In the genomic region with DNA sequence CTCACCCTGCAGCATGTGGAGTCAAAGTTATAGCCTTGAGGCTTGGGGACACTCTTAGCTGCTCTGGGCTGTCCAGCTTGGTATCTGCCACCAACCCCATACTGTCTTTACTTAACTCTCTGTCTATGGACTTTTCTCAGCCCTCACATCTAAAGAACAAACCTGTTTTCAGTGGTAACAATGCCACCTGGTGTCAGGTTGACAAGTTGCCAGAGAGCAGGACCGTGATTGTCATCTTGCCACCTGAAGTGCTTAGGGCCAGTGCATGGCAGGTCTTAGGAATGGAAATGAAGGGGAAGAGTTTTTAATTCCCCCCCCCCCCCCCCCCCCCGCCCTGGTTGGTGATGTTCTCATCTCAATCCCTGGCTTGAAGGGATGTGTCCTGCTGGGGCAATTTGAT, we compare ENCODE assay signal across 9 mouse cellular contexts.
DNase-seq lines count a peak whose midpoint lies in the region; ATAC-seq and TF ChIP-seq lines count a peak whose summit lies in the region.
"Had no signal": no experiment of that assay in that cellular context is flagged by ENCODE, and none has a peak within 500 bp of the region (broad histone marks: within the 10 kb centered on the region; RNA-seq: fewer than 3 reads in every experiment).

No protein-coding gene starts in this region.

- no peak for TF ChIP-seq EP300 in CH12.LX (IDR thresholded peaks at IDR 0.05; ENCODE audit: low read length)

- in situ Hi-C loops in CH12.LX (cut with MboI; ENCODE audit: low pct_ligation_motif_present, low pct_unique_long_range_greater_than_20kb, low sequenced_read_pairs), result no loop called here

- dilution Hi-C loops in CH12.LX (cut with MboI; ENCODE audit: extremely low pct_ligation_motif_present, extremely low pct_unique_long_range_greater_than_20kb, low sequenced_read_pairs), result no loop called here

- H3K9ac ChIP-seq in intestine, embryonic 16.5 days (ENCODE audit: low read depth, low read length), result no peak overlapping the region
- no peak overlapping the region for H3K9ac ChIP-seq in intestine, embryonic 15.5 days
- H3K9ac ChIP-seq in CH12.LX (ENCODE audit: insufficient read depth, low read depth), result no peak overlapping the region
- H3K9ac ChIP-seq in hindbrain, embryonic 14.5 days, result no peak overlapping the region
- H3K9ac ChIP-seq in midbrain, embryonic 16.5 days (ENCODE audit: low read depth, low read length), result no peak overlapping the region
- H3K9ac ChIP-seq: liver, embryonic 13.5 days had no signal

- no peaks in the 10 kb centered on the region for H3K27me3 ChIP-seq in intestine, embryonic 16.5 days (replicated peaks; ENCODE audit: control insufficient read depth, insufficient read depth, low read length)
- H3K27me3 ChIP-seq in intestine, embryonic 15.5 days (replicated peaks), result no peaks in the 10 kb centered on the region
- no peaks in the 10 kb centered on the region for H3K27me3 ChIP-seq in CH12.LX (replicated peaks)
- H3K27me3 ChIP-seq in hindbrain, embryonic 14.5 days (ENCODE audit: control insufficient read depth, insufficient read depth, low read length), result no peaks in the 10 kb centered on the region
- no peaks in the 10 kb centered on the region for H3K27me3 ChIP-seq in midbrain, embryonic 16.5 days (ENCODE audit: control insufficient read depth, insufficient read depth, low read depth, low read length)
- H3K27me3 ChIP-seq: liver, embryonic 13.5 days had no signal

- H3K9me3 ChIP-seq in intestine, embryonic 16.5 days (ENCODE audit: control insufficient read depth, low read length), result no peaks in the 10 kb centered on the region
- H3K9me3 ChIP-seq in intestine, embryonic 15.5 days, result no peaks in the 10 kb centered on the region
- no peaks in the 10 kb centered on the region for H3K9me3 ChIP-seq in CH12.LX (replicated peaks; ENCODE audit: low read length)
- H3K9me3 ChIP-seq in hindbrain, embryonic 14.5 days (ENCODE audit: control insufficient read depth, low read length), result no peaks in the 10 kb centered on the region
- no peaks in the 10 kb centered on the region for H3K9me3 ChIP-seq in midbrain, embryonic 16.5 days (replicated peaks; ENCODE audit: control insufficient read depth, low read length, poor library complexity, severe bottlenecking)
- H3K9me3 ChIP-seq: liver, embryonic 13.5 days had no signal

- no peaks in the 10 kb centered on the region for H3K79me2 ChIP-seq in CH12.LX (replicated peaks; ENCODE audit: control insufficient read depth, extremely low read depth, insufficient read depth, poor library complexity, severe bottlenecking)

- TF ChIP-seq CTCF in CH12.LX (conservative IDR thresholded peaks at IDR 0.05 in 1 of 2, IDR thresholded peaks at IDR 0.05 in 1 of 2; ENCODE audit: low read depth in 2 of 2, low read length in 2 of 2), result peak in 1 of 2 experiments; percentile 91; a peak in 2 of 4 replicates

- ATAC-seq in intestine, embryonic 16.5 days, result 0 out of 2 replicates have a peak, but pooled peaks have one; percentile 46
- no peak for ATAC-seq in intestine, embryonic 15.5 days
- ATAC-seq in hindbrain, embryonic 14.5 days (ENCODE audit: low FRiP score), result peak; percentile 14; the same call in 1 of the 2 replicates
- peak; percentile 38; the same call in 1 of the 2 replicates for ATAC-seq in midbrain, embryonic 16.5 days

- H3K27ac ChIP-seq in intestine, embryonic 16.5 days (ENCODE audit: low read length), result no peak overlapping the region
- H3K27ac ChIP-seq in intestine, embryonic 15.5 days, result no peak overlapping the region
- no peak overlapping the region for H3K27ac ChIP-seq in CH12.LX (ENCODE audit: insufficient read depth, low read depth)
- no peak overlapping the region for H3K27ac ChIP-seq in hindbrain, embryonic 14.5 days
- H3K27ac ChIP-seq in midbrain, embryonic 16.5 days (ENCODE audit: low read length), result no peak overlapping the region
- H3K27ac ChIP-seq: liver, embryonic 13.5 days had no signal

- no peak overlapping the region for H3K4me2 ChIP-seq in intestine, embryonic 16.5 days (ENCODE audit: low read depth, low read length)
- no peak overlapping the region for H3K4me2 ChIP-seq in intestine, embryonic 15.5 days (replicated peaks)
- H3K4me2 ChIP-seq in CH12.LX (ENCODE audit: insufficient read depth, low read depth, poor library complexity, severe bottlenecking), result no peak overlapping the region
- no peak overlapping the region for H3K4me2 ChIP-seq in hindbrain, embryonic 14.5 days (replicated peaks)
- no peak overlapping the region for H3K4me2 ChIP-seq in midbrain, embryonic 16.5 days (ENCODE audit: low read length)
- H3K4me2 ChIP-seq: liver, embryonic 13.5 days had no signal

- H3K4me3 ChIP-seq in intestine, embryonic 16.5 days (ENCODE audit: low read length), result no peak overlapping the region
- no peak overlapping the region for H3K4me3 ChIP-seq in intestine, embryonic 15.5 days (replicated peaks)
- no peak overlapping the region for H3K4me3 ChIP-seq in CH12.LX (replicated peaks in 1 of 3; ENCODE audit: low read depth in 2 of 3, low read length in 2 of 3, poor library complexity in 1 of 3)
- H3K4me3 ChIP-seq in hindbrain, embryonic 14.5 days (replicated peaks; ENCODE audit: low read length), result no peak overlapping the region
- H3K4me3 ChIP-seq in midbrain, embryonic 16.5 days (ENCODE audit: low read depth, low read length), result no peak overlapping the region
- H3K4me3 ChIP-seq: liver, embryonic 13.5 days had no signal

- no peaks in the 10 kb centered on the region; the same call in 1 of the 2 replicates for H3K4me1 ChIP-seq in intestine, embryonic 16.5 days (ENCODE audit: control insufficient read depth, insufficient read depth, low read length)
- no peaks in the 10 kb centered on the region for H3K4me1 ChIP-seq in intestine, embryonic 15.5 days (replicated peaks)
- peaks cover 10 to 25% of the 10 kb centered on the region in 2 experiments; a peak in 3 of 4 replicates for H3K4me1 ChIP-seq in CH12.LX (ENCODE audit: control insufficient read depth in 1 of 2, insufficient read depth in 2 of 2)
- H3K4me1 ChIP-seq in hindbrain, embryonic 14.5 days (replicated peaks; ENCODE audit: control insufficient read depth, insufficient read depth, low read length), result no peaks in the 10 kb centered on the region
- H3K4me1 ChIP-seq in midbrain, embryonic 16.5 days (ENCODE audit: control insufficient read depth, insufficient read depth, low read length), result no peaks in the 10 kb centered on the region

- WGBS in intestine, embryonic 16.5 days, result 15% methylated on average over 2 of the region's 2 CpGs
- 23% methylated on average over 2 of the region's 2 CpGs for WGBS in intestine, embryonic 15.5 days
- WGBS in hindbrain, embryonic 14.5 days, result 43% methylated on average over 1 of the region's 2 CpGs
- 18% methylated on average over 1 of the region's 2 CpGs for WGBS in midbrain, embryonic 16.5 days

- DNase-seq in CH12.LX (ENCODE audit: extremely low read depth), result peak; percentile 56
- no peak for DNase-seq in hindbrain, embryonic 14.5 days (ENCODE audit: low spot score)
- DNase-seq in adrenal gland, postnatal 10 days, result no peak
- DNase-seq in adrenal gland, adult 8-10 months, result no peak
- DNase-seq: heart, postnatal 10 days; liver, embryonic 13.5 days had no signal

- TF ChIP-seq POLR2A in CH12.LX (IDR thresholded peaks at IDR 0.05; ENCODE audit: low read depth, low read length), result no peak

- no peaks in the 10 kb centered on the region for H3K36me3 ChIP-seq in intestine, embryonic 16.5 days (ENCODE audit: control insufficient read depth, insufficient read depth, low read length)
- H3K36me3 ChIP-seq in intestine, embryonic 15.5 days, result no peaks in the 10 kb centered on the region
- no peaks in the 10 kb centered on the region for H3K36me3 ChIP-seq in CH12.LX (replicated peaks in 1 of 2; ENCODE audit: control insufficient read depth in 1 of 2, insufficient read depth in 1 of 2, low read length in 1 of 2)
- no peaks in the 10 kb centered on the region for H3K36me3 ChIP-seq in hindbrain, embryonic 14.5 days (replicated peaks; ENCODE audit: control insufficient read depth, insufficient read depth)
- no peaks in the 10 kb centered on the region for H3K36me3 ChIP-seq in midbrain, embryonic 16.5 days (ENCODE audit: control insufficient read depth, insufficient read depth, low read length)
- H3K36me3 ChIP-seq: liver, embryonic 13.5 days had no signal

- peak; percentile 94 for TF ChIP-seq RAD21 in CH12.LX (IDR thresholded peaks at IDR 0.05; ENCODE audit: low read depth, low read length)

TF ChIP-seq in CH12.LX, 34 proteins besides CTCF, POLR2A, EP300 and RAD21:
- TF ChIP-seq SIN3A (IDR thresholded peaks at IDR 0.05; ENCODE audit: low read length) (no peak), ZC3H11A (IDR thresholded peaks at IDR 0.05; ENCODE audit: low read depth, low read length) (peak; percentile 83), KAT2A (IDR thresholded peaks at IDR 0.05; ENCODE audit: insufficient replicate concordance, low read length) (no peak), HCFC1 (IDR thresholded peaks at IDR 0.05; ENCODE audit: low read depth, low read length) (no peak), IRF4 (IDR thresholded peaks at IDR 0.05; ENCODE audit: low read depth, low read length) (no peak), TCF12 (IDR thresholded peaks at IDR 0.05; ENCODE audit: low read depth, low read length) (no peak), MAX (IDR thresholded peaks at IDR 0.05; ENCODE audit: low read length) (no peak), UBTF (IDR thresholded peaks at IDR 0.05; ENCODE audit: low read depth, low read length) (no peak), SMC3 (IDR thresholded peaks at IDR 0.05; ENCODE audit: low read depth, low read length) (peak; percentile 96), USF1 (IDR thresholded peaks at IDR 0.05; ENCODE audit: low read depth, low read length) (no peak), RCOR1 (conservative IDR thresholded peaks at IDR 0.05; ENCODE audit: low read depth, low read length) (no peak), POLR2AphosphoS2 (IDR thresholded peaks at IDR 0.05; ENCODE audit: low read depth, low read length) (no peak), GABPA (IDR thresholded peaks at IDR 0.05; ENCODE audit: insufficient replicate concordance, low read depth, low read length) (no peak), BHLHE40 (IDR thresholded peaks at IDR 0.05; ENCODE audit: low read depth, low read length) (no peak)
